Mouse (Mus musculus) midbrain, embryonic 13.5 days (tissue): Measurements from ENCODE around the gene Thrb. TPM values are rescaled to one million over a fixed set of nuclear protein-coding genes. Genes with fewer than 3 reads are reported as not detected.

Source experiments
- ATAC-seq: fragments of 200-750 bp; cut with Nextera tagmentation; 2 replicates; pipeline ENCODE4 v1.8.0; 2017; ENCODE audit warnings: mild to moderate bottlenecking, moderate TSS enrichment, moderate library complexity
- H3K27ac ChIP-seq: fragments of 300-500 bp; sonication (generic); 2 replicates; pipeline ENCODE4 v1.5.1; 2015; ENCODE audit warnings: inconsistent platforms, mild to moderate bottlenecking, moderate library complexity
- H3K27me3 ChIP-seq: fragments of 300-500 bp; sonication (generic); 2 replicates; pipeline ENCODE4 v1.6.1; 2015; ENCODE audit warnings: mild to moderate bottlenecking, inconsistent platforms
- H3K36me3 ChIP-seq: fragments of 300-500 bp; sonication (generic); 2 replicates; pipeline ENCODE4 v1.6.1; 2015; ENCODE audit warnings: mild to moderate bottlenecking, inconsistent platforms
- H3K4me1 ChIP-seq: fragments of 300-500 bp; sonication (generic); replicated peaks from 2 replicates; pipeline ENCODE4 v1.6.1; 2015; ENCODE audit warnings: inconsistent platforms
- H3K4me2 ChIP-seq: fragments of 300-500 bp; sonication (generic); replicated peaks from 2 replicates; pipeline ENCODE4 v1.6.1; 2015; ENCODE audit warnings: moderate library complexity, mild to moderate bottlenecking, inconsistent platforms
- H3K4me3 ChIP-seq: fragments of 300-500 bp; sonication (generic); replicated peaks from 2 replicates; pipeline ENCODE4 v1.5.1; 2015; ENCODE audit warnings: mild to moderate bottlenecking, inconsistent platforms
- H3K9ac ChIP-seq: fragments of 300-500 bp; sonication (generic); replicated peaks from 2 replicates; pipeline ENCODE4 v1.6.1; 2015; ENCODE audit warnings: mild to moderate bottlenecking, inconsistent platforms
- H3K9me3 ChIP-seq: fragments of 300-500 bp; sonication (generic); 2 replicates; pipeline ENCODE4 v1.6.1; 2016; ENCODE audit warnings: mild to moderate bottlenecking, inconsistent platforms
- WGBS: fragments of 180-500 bp; shearing (Covaris S2); methylation state at CpG from one replicate; pipeline ENCODE4 v1.1.7; 2015; 5-methylcytosine and 5-hydroxymethylcytosine counted together
- polyA plus RNA-seq: library from polyadenylated mRNA; unstranded; fragments of >200 nt; fragmentation: Nextera tagmentation; extraction: Ambion mirVana; gene quantifications from 2 replicates; pipeline ENCODE4 v1.2.1, GENCODE M21; 2015

Gene Thrb
- polyA plus RNA-seq, 1 experiment from 2014 or later = 1.2 TPM

GRCm38 (mm10) chr14:17811051-17811450 is 151.0 kb downstream of the Thrb start:
- Histone ChIP-seq H3K4me2 (no peak overlapping the region), H3K36me3 (no peaks in the 10 kb centered on the region), H3K4me3 (no peak overlapping the region), H3K9ac (no peak overlapping the region), H3K9me3 (no peaks in the 10 kb centered on the region), H3K27ac (no peak overlapping the region), H3K27me3 (no peaks in the 10 kb centered on the region), H3K4me1 (no peaks in the 10 kb centered on the region)
- WGBS = 69% methylated on average over 4 of the region's 4 CpGs
- no peak for ATAC-seq

- H3K4me3 ChIP-seq = no peak overlapping the region
- WGBS = 83% methylated on average over 5 of the region's 5 CpGs
- no peaks in the 10 kb centered on the region for H3K36me3 ChIP-seq
- no peak overlapping the region for H3K27ac ChIP-seq
- no peaks in the 10 kb centered on the region for H3K4me1 ChIP-seq
- H3K4me2 ChIP-seq = no peak overlapping the region
- H3K27me3 ChIP-seq = no peaks in the 10 kb centered on the region
- no peaks in the 10 kb centered on the region for H3K9me3 ChIP-seq
- no peak for ATAC-seq
- H3K9ac ChIP-seq = no peak overlapping the region
These were observed 152.4 kb downstream of the Thrb start for GRCm38 (mm10) chr14:17812414-17812813.

DNA sequence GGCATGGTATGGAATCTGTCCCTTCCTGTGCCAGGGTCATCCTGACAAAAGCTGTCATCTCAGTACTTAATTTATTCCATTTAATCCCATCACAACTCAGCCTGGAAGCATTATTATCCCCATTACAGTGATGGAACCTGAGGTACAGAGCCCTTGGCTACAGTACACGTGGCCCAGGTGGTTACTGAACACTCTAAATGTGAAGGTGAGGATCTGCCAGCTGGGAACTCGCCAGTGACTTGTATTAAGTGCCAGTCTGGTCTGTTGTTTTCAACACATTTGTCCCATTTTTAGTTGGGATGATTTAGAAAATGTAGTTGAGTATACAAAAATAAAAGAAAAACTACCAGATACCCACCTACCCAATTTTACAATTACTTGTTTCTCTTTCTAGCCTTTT is 155.0 kb downstream of the Thrb start:
- H3K9me3 ChIP-seq = no peaks in the 10 kb centered on the region
- H3K4me1 ChIP-seq = no peaks in the 10 kb centered on the region
- H3K27me3 ChIP-seq = no peaks in the 10 kb centered on the region
- no peak overlapping the region for H3K9ac ChIP-seq
- no peak overlapping the region for H3K4me3 ChIP-seq
- no peaks in the 10 kb centered on the region for H3K36me3 ChIP-seq
- no peak overlapping the region for H3K4me2 ChIP-seq
- ATAC-seq = no peak
- 76% methylated on average over 2 of the region's 2 CpGs for WGBS
- H3K27ac ChIP-seq = no peak overlapping the region

- no peak overlapping the region for H3K27ac ChIP-seq
- no peaks in the 10 kb centered on the region for H3K27me3 ChIP-seq
- H3K4me1 ChIP-seq = no peaks in the 10 kb centered on the region
- no peak overlapping the region for H3K4me2 ChIP-seq
- no peak overlapping the region for H3K9ac ChIP-seq
- ATAC-seq = no peak
- 85% methylated on average over 2 of the region's 2 CpGs for WGBS
- H3K4me3 ChIP-seq = no peak overlapping the region
- no peaks in the 10 kb centered on the region for H3K36me3 ChIP-seq
- H3K9me3 ChIP-seq = no peaks in the 10 kb centered on the region
These were observed 158.0 kb downstream of the Thrb start for GRCm38 (mm10) chr14:17818086-17818485.

- Histone ChIP-seq H3K4me1 (no peaks in the 10 kb centered on the region), H3K9me3 (no peaks in the 10 kb centered on the region), H3K27ac (no peak overlapping the region), H3K4me2 (no peak overlapping the region), H3K27me3 (no peaks in the 10 kb centered on the region), H3K9ac (no peak overlapping the region), H3K4me3 (no peak overlapping the region), H3K36me3 (no peaks in the 10 kb centered on the region)
- 87% methylated on average over 7 of the region's 7 CpGs for WGBS
- no peak for ATAC-seq
These were observed 162.7 kb downstream of the Thrb start for GRCm38 (mm10) chr14:17822754-17823153.

GRCm38 (mm10) chr14:17827401-17827800 is 167.3 kb downstream of the Thrb start:
- ATAC-seq = no peak
- H3K9ac ChIP-seq = no peak overlapping the region

DNA sequence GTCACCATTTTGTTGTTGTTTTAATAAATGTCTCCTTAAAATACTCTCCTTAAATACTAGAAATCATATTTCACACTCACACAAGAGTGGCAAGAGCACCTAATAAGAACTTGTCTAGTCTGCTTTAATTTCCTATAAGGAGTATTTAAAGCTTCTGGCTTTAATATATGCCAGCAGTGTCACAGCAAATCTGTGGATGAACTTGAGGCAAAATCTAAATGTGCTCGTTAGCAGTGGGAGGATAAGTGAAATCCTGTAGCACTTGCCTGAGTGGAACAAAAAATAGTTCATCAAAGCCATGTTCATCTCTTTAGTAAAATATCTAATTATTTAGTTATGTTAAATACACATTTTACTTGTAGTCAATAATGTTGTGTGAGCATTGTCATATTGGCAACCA is 175.7 kb downstream of the Thrb start:
- Histone ChIP-seq H3K36me3 (no peaks in the 10 kb centered on the region), H3K4me2 (no peak overlapping the region), H3K9ac (no peak overlapping the region), H3K9me3 (no peaks in the 10 kb centered on the region), H3K27ac (no peak overlapping the region), H3K4me3 (no peak overlapping the region), H3K27me3 (no peaks in the 10 kb centered on the region), H3K4me1 (no peaks in the 10 kb centered on the region)
- 88% methylated on average over 1 of the region's 1 CpGs for WGBS
- no peak for ATAC-seq

More at GRCm38 (mm10) chr14:17827401-17827800, 167.3 kb downstream of the Thrb start:
- Histone ChIP-seq H3K9me3 (no peaks in the 10 kb centered on the region), H3K4me1 (no peaks in the 10 kb centered on the region), H3K4me3 (no peak overlapping the region), H3K27me3 (no peaks in the 10 kb centered on the region), H3K27ac (no peak overlapping the region), H3K36me3 (no peaks in the 10 kb centered on the region), H3K4me2 (no peak overlapping the region)
- 61% methylated on average over 6 of the region's 6 CpGs for WGBS

DNA sequence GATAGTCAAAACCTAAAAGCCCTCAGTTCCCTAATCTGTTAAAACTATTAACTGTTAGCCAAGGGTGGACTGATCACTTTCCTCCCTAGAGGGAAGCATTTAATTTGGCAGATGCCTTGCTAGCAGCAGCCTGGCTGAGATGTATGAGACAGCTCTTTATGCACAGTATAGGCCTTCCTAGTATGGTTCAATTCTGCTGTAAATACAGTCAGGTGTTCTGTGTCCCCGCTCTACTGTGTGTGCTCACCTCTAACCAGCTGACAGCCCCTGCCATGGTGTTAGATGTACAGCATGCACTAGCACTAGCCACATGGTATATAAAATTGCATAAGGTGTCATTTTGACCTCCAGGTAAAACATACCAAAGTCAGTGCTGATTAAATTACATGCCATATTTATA is 176.7 kb downstream of the Thrb start:
- Histone ChIP-seq H3K27ac (no peak overlapping the region), H3K9me3 (no peaks in the 10 kb centered on the region), H3K4me2 (no peak overlapping the region), H3K9ac (no peak overlapping the region), H3K4me1 (no peaks in the 10 kb centered on the region), H3K27me3 (no peaks in the 10 kb centered on the region), H3K36me3 (no peaks in the 10 kb centered on the region), H3K4me3 (no peak overlapping the region)
- WGBS = 94% methylated on average over 1 of the region's 1 CpGs
- ATAC-seq = no peak

DNA sequence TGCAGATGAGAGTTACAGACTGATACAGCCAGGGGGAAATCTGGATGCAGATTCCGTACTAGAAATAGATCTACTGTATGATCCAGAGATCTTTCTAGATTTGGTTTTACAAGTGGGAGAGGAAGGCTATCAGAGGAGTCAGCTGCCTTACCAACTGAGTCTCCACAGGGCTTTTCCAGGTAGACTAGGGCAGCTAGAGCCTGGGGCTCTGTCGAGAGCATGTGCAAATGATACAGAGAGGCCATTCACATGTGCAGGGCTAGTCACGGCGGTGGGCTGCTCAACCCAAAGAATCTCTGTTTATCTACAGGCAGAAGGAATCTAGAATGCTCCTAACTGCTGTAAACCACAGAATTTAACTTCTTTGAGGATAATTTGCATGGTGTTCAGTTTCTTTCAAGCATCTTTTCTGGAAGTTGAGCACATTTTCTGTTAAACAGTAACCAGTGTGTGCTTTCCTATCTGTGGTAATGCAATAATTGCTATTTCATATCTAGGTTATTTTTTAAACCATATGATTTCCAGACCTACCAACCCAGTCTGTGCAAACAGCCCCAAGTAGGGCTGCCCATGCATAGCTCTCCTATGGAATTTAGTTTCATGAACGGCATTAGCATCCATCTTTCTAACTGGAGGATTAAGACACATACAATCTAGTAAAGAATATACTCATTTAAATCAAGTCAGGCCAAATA is 185.1 kb downstream of the Thrb start:
- ATAC-seq = no peak
- Histone ChIP-seq H3K27me3 (no peaks in the 10 kb centered on the region), H3K9me3 (no peaks in the 10 kb centered on the region), H3K27ac (no peak overlapping the region), H3K9ac (no peak overlapping the region), H3K36me3 (no peaks in the 10 kb centered on the region), H3K4me3 (no peak overlapping the region), H3K4me1 (no peaks in the 10 kb centered on the region), H3K4me2 (no peak overlapping the region)
- WGBS = 91% methylated on average over 5 of the region's 5 CpGs

DNA sequence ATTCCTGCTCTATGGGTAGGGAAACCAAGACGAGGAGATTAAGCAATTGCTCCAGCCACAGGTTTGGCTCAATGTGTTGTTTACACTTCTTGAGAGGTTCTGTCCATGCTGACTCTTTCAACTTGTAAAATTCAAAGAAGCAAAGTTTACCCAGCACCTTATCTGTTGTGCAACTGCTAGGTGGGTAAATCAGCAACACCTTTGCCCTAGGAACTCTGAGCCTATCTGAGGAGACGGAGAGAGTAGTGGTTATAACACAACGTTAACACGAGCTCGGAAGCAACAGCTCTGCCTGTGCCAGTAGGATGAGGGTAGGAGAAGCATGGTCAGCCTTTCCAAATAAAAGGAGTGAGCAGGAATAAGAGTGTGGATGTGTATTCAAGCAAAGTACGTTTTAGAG is 185.8 kb downstream of the Thrb start:
- WGBS = 78% methylated on average over 6 of the region's 6 CpGs
- Histone ChIP-seq H3K9me3 (no peaks in the 10 kb centered on the region), H3K4me1 (no peaks in the 10 kb centered on the region), H3K36me3 (no peaks in the 10 kb centered on the region), H3K4me2 (no peak overlapping the region), H3K27me3 (no peaks in the 10 kb centered on the region), H3K27ac (no peak overlapping the region), H3K4me3 (no peak overlapping the region), H3K9ac (no peak overlapping the region)
- no peak for ATAC-seq

DNA sequence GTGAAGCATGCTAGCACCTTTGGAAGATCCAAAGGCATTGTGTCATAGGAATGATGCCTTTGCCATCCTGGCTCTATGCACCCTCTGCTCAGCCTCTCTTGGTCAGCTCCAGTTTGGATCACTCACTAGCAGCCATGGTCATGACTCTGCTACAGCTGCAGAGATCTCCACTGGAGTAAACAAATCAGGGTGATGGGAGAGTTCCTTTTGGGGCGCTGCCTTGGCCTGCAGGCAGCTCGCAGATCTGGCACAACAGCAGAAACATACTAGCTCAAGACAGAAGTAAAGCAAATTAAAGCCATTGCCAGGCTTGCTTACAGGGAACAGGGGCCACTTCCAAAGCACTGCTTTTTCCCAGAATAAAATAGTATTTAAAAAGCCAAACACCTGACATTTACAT is 186.6 kb downstream of the Thrb start:
- no peak overlapping the region for H3K4me2 ChIP-seq
- H3K4me1 ChIP-seq = no peaks in the 10 kb centered on the region
- no peak overlapping the region for H3K4me3 ChIP-seq
- H3K27ac ChIP-seq = no peak overlapping the region
- H3K9me3 ChIP-seq = no peaks in the 10 kb centered on the region
- H3K27me3 ChIP-seq = no peaks in the 10 kb centered on the region
- WGBS = 92% methylated on average over 2 of the region's 2 CpGs
- no peak for ATAC-seq
- no peaks in the 10 kb centered on the region for H3K36me3 ChIP-seq
- no peak overlapping the region for H3K9ac ChIP-seq

- 63% methylated on average over 8 of the region's 8 CpGs for WGBS
- H3K4me3 ChIP-seq = no peak overlapping the region
- no peaks in the 10 kb centered on the region for H3K4me1 ChIP-seq
- no peak overlapping the region for H3K9ac ChIP-seq
- H3K27me3 ChIP-seq = no peaks in the 10 kb centered on the region
- H3K36me3 ChIP-seq = no peaks in the 10 kb centered on the region
- H3K4me2 ChIP-seq = no peak overlapping the region
- H3K27ac ChIP-seq = no peak overlapping the region
- ATAC-seq = no peak
- H3K9me3 ChIP-seq = no peaks in the 10 kb centered on the region
These were observed 187.2 kb downstream of the Thrb start for GRCm38 (mm10) chr14:17847211-17847610.

GRCm38 (mm10) chr14:17850355-17850754 is 190.3 kb downstream of the Thrb start:
- Histone ChIP-seq H3K4me3 (no peak overlapping the region), H3K36me3 (no peaks in the 10 kb centered on the region), H3K4me2 (no peak overlapping the region), H3K27me3 (no peaks in the 10 kb centered on the region), H3K4me1 (no peaks in the 10 kb centered on the region), H3K9ac (no peak overlapping the region), H3K27ac (no peak overlapping the region), H3K9me3 (no peaks in the 10 kb centered on the region)
- 63% methylated on average over 4 of the region's 4 CpGs for WGBS
- no peak for ATAC-seq
